Mouse (Mus musculus) heart, embryonic 15.5 days (tissue): ENCODE data around the gene Spsb4. TPM values are rescaled to one million over a fixed set of nuclear protein-coding genes. Genes with fewer than 3 reads are reported as not detected.
A peak's percentile ranks its signal among the peaks of the same experiment; 100 is the strongest.

Experiments used
- ATAC-seq: fragments of 200-750 bp; cut with Nextera tagmentation; replicated peaks from 2 replicates; pipeline ENCODE4 v1.8.0; 2017; ENCODE audit warnings: low read depth, moderate TSS enrichment; ENCODE audit not compliant: insufficient number of reproducible peaks, insufficient read depth, low FRiP score
- H3K27ac ChIP-seq: fragments of 300-500 bp; sonication (generic); 2 replicates; pipeline ENCODE4 v1.5.1; 2015; ENCODE audit warnings: mild to moderate bottlenecking, inconsistent platforms
- H3K27me3 ChIP-seq: fragments of 300-500 bp; sonication (generic); 2 replicates; pipeline ENCODE4 v1.6.1; 2015; ENCODE audit warnings: inconsistent platforms
- H3K36me3 ChIP-seq: fragments of 300-500 bp; sonication (generic); 2 replicates; pipeline ENCODE4 v1.6.1; 2015; ENCODE audit warnings: mild to moderate bottlenecking, inconsistent platforms
- H3K4me1 ChIP-seq: fragments of 300-500 bp; sonication (generic); replicated peaks from 2 replicates; pipeline ENCODE4 v1.6.1; 2015; ENCODE audit warnings: inconsistent platforms
- H3K4me2 ChIP-seq: fragments of 300-500 bp; sonication (generic); 2 replicates; pipeline ENCODE4 v1.6.1; 2015; ENCODE audit warnings: inconsistent platforms, mild to moderate bottlenecking, moderate library complexity
- H3K4me3 ChIP-seq: fragments of 300-500 bp; sonication (generic); 2 replicates; pipeline ENCODE4 v1.5.1; 2015; ENCODE audit warnings: mild to moderate bottlenecking, inconsistent platforms
- H3K9ac ChIP-seq: fragments of 300-500 bp; sonication (generic); 2 replicates; pipeline ENCODE4 v1.6.1; 2015; ENCODE audit warnings: mild to moderate bottlenecking, inconsistent platforms
- H3K9me3 ChIP-seq: fragments of 300-500 bp; sonication (generic); replicated peaks from 2 replicates; pipeline ENCODE4 v1.6.1; 2016; ENCODE audit warnings: inconsistent platforms
- WGBS: fragments of 180-500 bp; shearing (Covaris S2); methylation state at CpG from one replicate; pipeline ENCODE4 v1.1.7; 2015; ENCODE audit warnings: mixed read lengths; 5-methylcytosine and 5-hydroxymethylcytosine counted together
- polyA plus RNA-seq: library from polyadenylated mRNA; unstranded; fragments of >200 nt; fragmentation: Nextera tagmentation; extraction: Ambion mirVana; gene quantifications from 2 replicates; pipeline ENCODE4 v1.2.1, GENCODE M21; 2015

Gene Spsb4
- polyA plus RNA-seq, 1 experiment from 2014 or later, result 48.1 TPM

GRCm38 (mm10) chr9:96961006-96961405 is 57.6 kb downstream of the Spsb4 start:
- no peak overlapping the region for H3K4me3 ChIP-seq
- WGBS, result 52% methylated on average over 7 of the region's 7 CpGs
- no peaks in the 10 kb centered on the region for H3K36me3 ChIP-seq
- H3K4me1 ChIP-seq, result peaks cover 60% of the 10 kb centered on the region
- no peak for ATAC-seq
- no peaks in the 10 kb centered on the region for H3K9me3 ChIP-seq
- peak overlapping the region; percentile 66; the same call in 1 of the 2 replicates for H3K27ac ChIP-seq
- no peak overlapping the region for H3K4me2 ChIP-seq
- no peaks in the 10 kb centered on the region for H3K27me3 ChIP-seq
- no peak overlapping the region for H3K9ac ChIP-seq

- no peak overlapping the region for H3K4me2 ChIP-seq
- H3K27ac ChIP-seq, result no peak overlapping the region
- no peaks in the 10 kb centered on the region for H3K27me3 ChIP-seq
- no peaks in the 10 kb centered on the region for H3K36me3 ChIP-seq
- no peak for ATAC-seq
- no peaks in the 10 kb centered on the region for H3K9me3 ChIP-seq
- no peak overlapping the region for H3K9ac ChIP-seq
- peaks cover 66% of the 10 kb centered on the region for H3K4me1 ChIP-seq
- 74% methylated on average over 4 of the region's 4 CpGs for WGBS
- H3K4me3 ChIP-seq, result no peak overlapping the region
These were observed 58.4 kb downstream of the Spsb4 start for GRCm38 (mm10) chr9:96960241-96960640.

DNA sequence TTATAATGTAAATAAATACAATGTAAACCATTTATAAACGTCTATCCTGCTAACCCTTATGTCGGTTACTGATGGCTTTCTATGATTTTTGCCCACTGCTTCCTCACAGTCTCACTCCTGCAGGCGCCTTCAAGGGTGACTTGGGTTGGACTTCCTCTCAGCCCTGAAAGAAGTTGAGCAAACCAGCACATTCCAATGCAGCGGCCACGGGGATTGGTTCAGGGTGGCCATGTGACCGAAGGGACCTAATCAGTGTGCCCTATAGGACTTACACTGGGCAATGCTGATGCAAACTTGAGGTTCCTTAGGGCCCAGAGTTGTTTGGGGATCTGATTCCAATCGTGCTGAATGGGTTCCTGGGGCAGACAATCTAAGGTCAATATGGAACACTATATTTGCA is 59.2 kb downstream of the Spsb4 start:
- Histone ChIP-seq H3K4me2 (no peak overlapping the region), H3K4me3 (no peak overlapping the region), H3K27ac (no peak overlapping the region), H3K9me3 (no peaks in the 10 kb centered on the region), H3K9ac (no peak overlapping the region), H3K27me3 (no peaks in the 10 kb centered on the region), H3K36me3 (no peaks in the 10 kb centered on the region), H3K4me1 (peaks cover 72% of the 10 kb centered on the region)
- no peak for ATAC-seq
- WGBS, result 84% methylated on average over 7 of the region's 7 CpGs

GRCm38 (mm10) chr9:96958009-96958615 is 60.5 kb downstream of the Spsb4 start:
- no peaks in the 10 kb centered on the region for H3K27me3 ChIP-seq
- no peaks in the 10 kb centered on the region for H3K36me3 ChIP-seq
- H3K4me3 ChIP-seq, result no peak overlapping the region
- no peaks in the 10 kb centered on the region for H3K9me3 ChIP-seq
- peak overlapping the region; percentile 94 for H3K27ac ChIP-seq
- H3K9ac ChIP-seq, result peak overlapping the region; percentile 21; the same call in 1 of the 2 replicates
- no peak for ATAC-seq
- peaks cover 72% of the 10 kb centered on the region for H3K4me1 ChIP-seq
- no peak overlapping the region for H3K4me2 ChIP-seq
- 44% methylated on average over 6 of the region's 6 CpGs for WGBS

DNA sequence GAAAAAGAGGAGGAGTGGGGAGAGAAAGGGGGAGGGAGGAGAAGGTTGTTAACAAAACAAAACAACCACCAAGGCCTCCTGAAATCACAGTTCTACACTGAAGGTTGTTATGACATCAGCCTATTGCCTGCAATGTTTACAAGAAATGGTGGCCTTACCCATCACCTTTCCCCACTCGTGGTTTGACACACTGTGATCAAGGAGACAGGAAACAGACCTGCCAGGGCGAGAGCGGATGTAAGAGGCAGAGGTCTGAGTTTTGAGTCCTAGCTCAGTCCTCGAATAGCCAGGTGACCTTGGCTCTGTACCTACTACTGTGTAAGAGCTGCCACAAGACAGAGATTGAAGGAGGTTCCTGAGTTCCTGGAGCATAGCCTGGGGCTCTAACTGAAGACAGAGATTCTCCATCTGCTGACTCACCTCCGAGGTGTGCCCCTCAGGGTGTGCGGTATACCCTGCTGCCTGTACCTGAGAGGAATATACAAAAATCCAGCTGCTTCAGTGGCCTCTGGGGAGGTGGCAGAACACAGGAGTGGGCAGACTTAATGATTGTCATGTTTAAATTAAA is 61.3 kb downstream of the Spsb4 start:
- Histone ChIP-seq H3K4me2 (peak overlapping the region; percentile 2; the same call in 1 of the 2 replicates), H3K4me3 (no peak overlapping the region), H3K27ac (peak overlapping the region; percentile 94), H3K36me3 (no peaks in the 10 kb centered on the region), H3K27me3 (no peaks in the 10 kb centered on the region), H3K4me1 (peaks cover 72% of the 10 kb centered on the region), H3K9me3 (no peaks in the 10 kb centered on the region), H3K9ac (no peak overlapping the region)
- 32% methylated on average over 6 of the region's 6 CpGs for WGBS
- ATAC-seq, result no peak

DNA sequence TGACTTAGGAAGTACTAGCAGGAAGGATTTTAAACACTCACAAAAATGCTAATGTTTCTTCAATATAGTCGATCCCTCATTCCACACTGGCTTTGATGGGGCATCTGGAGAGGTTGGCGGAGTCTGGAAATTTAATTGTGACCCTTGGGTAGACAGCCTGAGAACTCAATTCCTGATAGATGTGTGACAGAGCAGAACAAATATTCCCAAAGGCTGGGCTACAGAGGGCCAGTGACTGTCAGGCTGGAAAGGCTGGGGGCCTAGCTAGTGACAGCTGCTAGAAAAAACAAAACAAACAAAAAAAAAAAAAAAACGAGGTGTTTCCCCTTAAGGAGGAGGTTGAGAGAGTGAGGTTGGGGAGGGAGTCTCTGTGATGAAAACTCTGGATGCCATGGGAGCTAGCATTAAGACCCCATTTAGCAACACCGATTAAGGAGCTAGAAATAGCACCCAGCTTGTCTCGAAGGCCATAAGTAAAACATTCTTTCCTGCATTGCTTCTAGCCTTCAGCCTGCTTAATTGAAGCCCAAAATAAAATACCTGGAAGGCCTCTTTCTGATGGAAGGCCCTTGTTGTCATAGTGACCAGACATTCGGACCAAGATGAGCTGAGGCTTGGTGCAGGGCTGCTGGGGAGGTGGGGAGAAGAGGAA is 61.9 kb downstream of the Spsb4 start:
- no peaks in the 10 kb centered on the region for H3K9me3 ChIP-seq
- WGBS, result 28% methylated on average over 6 of the region's 6 CpGs
- no peaks in the 10 kb centered on the region for H3K27me3 ChIP-seq
- no peaks in the 10 kb centered on the region for H3K36me3 ChIP-seq
- H3K4me2 ChIP-seq, result peak overlapping the region; percentile 2
- no peak overlapping the region for H3K4me3 ChIP-seq
- H3K4me1 ChIP-seq, result peaks cover 71% of the 10 kb centered on the region
- H3K27ac ChIP-seq, result peak overlapping the region; percentile 94
- peak; percentile 20; the same call in 1 of the 2 replicates for ATAC-seq
- no peak overlapping the region for H3K9ac ChIP-seq

DNA sequence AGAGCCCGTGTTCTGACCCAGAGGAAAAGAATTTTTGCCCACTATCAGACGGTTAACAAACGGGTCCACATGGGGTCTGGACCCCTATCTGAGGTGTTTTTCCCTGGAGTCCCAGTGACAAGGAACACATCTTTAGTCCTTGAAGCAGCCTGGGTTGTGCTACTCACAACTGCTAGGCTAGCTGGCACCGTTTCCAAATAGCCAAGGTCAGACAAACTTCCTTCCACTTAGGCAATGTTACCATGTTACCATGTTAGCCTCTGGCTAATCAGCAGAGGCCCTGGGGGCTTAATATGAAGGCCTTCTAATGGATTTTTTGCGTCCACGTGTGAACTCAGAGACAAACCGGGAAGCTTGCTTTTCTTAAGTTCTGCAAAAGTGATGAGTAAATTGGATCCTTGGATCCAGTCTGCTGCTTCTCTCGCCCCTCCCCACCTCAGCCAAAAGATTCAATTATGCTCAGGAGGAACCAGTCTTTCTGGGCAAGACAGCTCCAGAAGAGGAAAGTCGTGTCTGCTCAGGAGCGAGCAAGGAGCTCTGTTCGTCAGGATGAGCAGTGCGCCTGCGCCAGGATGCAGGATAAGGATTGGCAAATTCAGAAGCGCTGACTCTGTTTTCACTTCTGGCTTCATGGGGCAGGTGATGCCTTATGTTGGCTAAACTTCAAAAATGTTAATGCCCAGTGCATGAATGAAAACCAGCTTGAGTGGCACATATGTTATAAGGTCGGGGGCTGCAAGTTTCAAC is 64.4 kb downstream of the Spsb4 start:
- Histone ChIP-seq H3K27ac (peak overlapping the region; percentile 94), H3K9ac (no peak overlapping the region)

GRCm38 (mm10) chr9:96953443-96953842 is 65.2 kb downstream of the Spsb4 start:
- no peak overlapping the region for H3K4me3 ChIP-seq
- WGBS, result 60% methylated on average over 8 of the region's 8 CpGs
- H3K9ac ChIP-seq, result no peak overlapping the region
- H3K27me3 ChIP-seq, result no peaks in the 10 kb centered on the region
- no peak overlapping the region for H3K4me2 ChIP-seq
- peaks cover 89% of the 10 kb centered on the region for H3K4me1 ChIP-seq
- no peaks in the 10 kb centered on the region for H3K9me3 ChIP-seq
- H3K36me3 ChIP-seq, result no peaks in the 10 kb centered on the region
- no peak for ATAC-seq
- peak overlapping the region; percentile 94 for H3K27ac ChIP-seq

More for the DNA sequence above, 64.4 kb downstream of the Spsb4 start:
- ATAC-seq, result no peak
- WGBS, result 68% methylated on average over 15 of the region's 15 CpGs
- no peak overlapping the region for H3K4me2 ChIP-seq
- peaks cover 87% of the 10 kb centered on the region for H3K4me1 ChIP-seq
- H3K4me3 ChIP-seq, result no peak overlapping the region
- no peaks in the 10 kb centered on the region for H3K27me3 ChIP-seq
- H3K36me3 ChIP-seq, result no peaks in the 10 kb centered on the region
- H3K9me3 ChIP-seq, result no peaks in the 10 kb centered on the region

DNA sequence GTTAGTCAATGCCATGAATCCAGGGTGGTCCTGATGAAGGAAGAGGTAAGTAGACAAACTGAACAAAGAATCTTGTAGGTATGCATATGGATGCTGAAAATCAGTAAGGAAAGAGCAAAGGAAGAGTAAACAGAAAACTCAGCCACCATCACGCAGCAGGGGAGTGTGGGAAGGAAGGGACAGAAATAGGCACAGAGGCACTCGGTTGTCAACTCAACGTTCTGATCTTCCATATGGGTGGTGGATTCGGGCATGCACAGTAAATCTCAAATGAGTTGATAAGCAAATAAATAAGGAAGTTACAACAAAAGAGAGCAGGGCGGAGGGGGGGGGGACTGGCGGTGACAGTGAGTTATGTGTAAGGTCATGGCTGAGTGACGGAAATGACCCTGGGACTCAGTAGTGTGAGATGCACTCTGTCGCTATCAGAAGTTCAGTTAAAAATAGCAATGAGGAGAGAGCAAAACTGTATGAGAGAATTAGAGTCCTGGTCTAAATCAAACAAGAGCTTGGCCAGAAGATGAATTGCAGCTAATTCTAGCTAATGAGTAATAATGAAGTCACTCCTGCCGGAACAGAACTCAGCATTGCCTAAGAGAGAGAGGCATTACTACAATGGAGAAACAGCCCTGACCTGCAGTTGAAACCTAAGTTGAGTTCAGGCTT is 66.2 kb downstream of the Spsb4 start:
- Histone ChIP-seq H3K9ac (0 out of 2 replicates have a peak overlapping the region, but pooled peaks have one; percentile 7), H3K4me3 (no peak overlapping the region), H3K27me3 (no peaks in the 10 kb centered on the region), H3K36me3 (no peaks in the 10 kb centered on the region), H3K27ac (peak overlapping the region; percentile 94), H3K4me1 (peaks cover 89% of the 10 kb centered on the region), H3K4me2 (peak overlapping the region; percentile 14; the same call in 1 of the 2 replicates), H3K9me3 (no peaks in the 10 kb centered on the region)
- peak; percentile 73 for ATAC-seq
- 20% methylated on average over 9 of the region's 9 CpGs for WGBS

DNA sequence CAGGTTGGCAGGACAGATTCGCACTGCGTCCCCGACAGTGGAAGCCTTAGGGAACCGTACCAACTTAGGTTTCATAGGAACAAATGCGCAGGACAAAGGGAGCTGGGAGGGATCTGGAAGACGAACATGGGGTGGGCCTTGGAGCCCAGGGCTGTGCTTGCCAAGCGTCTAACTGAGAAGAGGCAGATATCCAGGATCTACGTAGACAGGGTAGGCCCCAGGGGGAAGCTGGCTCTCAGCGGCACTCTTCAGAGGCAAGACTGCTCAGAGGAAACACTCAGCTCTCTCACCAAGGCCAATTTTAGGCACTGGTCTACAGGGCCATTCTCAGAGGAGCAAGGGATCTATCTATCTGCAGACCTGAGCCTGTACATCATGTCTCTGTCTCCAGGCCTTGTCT is 69.1 kb downstream of the Spsb4 start:
- no peak overlapping the region for H3K4me3 ChIP-seq
- H3K27me3 ChIP-seq, result no peaks in the 10 kb centered on the region
- H3K9me3 ChIP-seq, result no peaks in the 10 kb centered on the region
- no peak overlapping the region for H3K4me2 ChIP-seq
- H3K9ac ChIP-seq, result no peak overlapping the region; the same call in 1 of the 2 replicates
- H3K27ac ChIP-seq, result peak overlapping the region; percentile 90
- no peaks in the 10 kb centered on the region for H3K36me3 ChIP-seq
- peaks cover 71% of the 10 kb centered on the region for H3K4me1 ChIP-seq
- 55% methylated on average over 9 of the region's 9 CpGs for WGBS
- peak; percentile 36 for ATAC-seq

GRCm38 (mm10) chr9:96948546-96948945 is 70.1 kb downstream of the Spsb4 start:
- no peak overlapping the region for H3K9ac ChIP-seq
- H3K4me3 ChIP-seq, result no peak overlapping the region
- H3K4me1 ChIP-seq, result peaks cover 63% of the 10 kb centered on the region
- 75% methylated on average over 5 of the region's 5 CpGs for WGBS
- H3K36me3 ChIP-seq, result no peaks in the 10 kb centered on the region
- H3K27ac ChIP-seq, result peak overlapping the region; percentile 90
- ATAC-seq, result no peak
- no peaks in the 10 kb centered on the region for H3K27me3 ChIP-seq
- H3K4me2 ChIP-seq, result no peak overlapping the region
- no peaks in the 10 kb centered on the region for H3K9me3 ChIP-seq
